Mouse (Mus musculus): Measurements from ENCODE around the gene Rabgef1. TPM values are rescaled to one million over a fixed set of nuclear protein-coding genes. Genes with fewer than 3 reads are reported as not detected.

Rabgef1 gene
- polyA plus RNA-seq, 1 experiment from 2014 or later = 25.7 TPM

Other genes with a start within 250 kb of the Rabgef1 start
- 16.2 and 19.1 TPM in 2 replicates for gene Vkorc1l1, start 229.8 kb upstream of the Rabgef1 start, polyA plus RNA-seq (2014; fragmentation: Nextera tagmentation; extraction: Ambion mirVana)
- 71.4 and 74.7 TPM in 2 replicates for gene Gusb, start 168.7 kb upstream of the Rabgef1 start, polyA plus RNA-seq (2014; fragmentation: Nextera tagmentation; extraction: Ambion mirVana)
- 35.1 TPM in 2 replicates for gene Asl, start 142.6 kb upstream of the Rabgef1 start, polyA plus RNA-seq (2014; fragmentation: Nextera tagmentation; extraction: Ambion mirVana)
- 20.0 and 24.2 TPM in 2 replicates for gene Crcp, start 142.5 kb upstream of the Rabgef1 start, polyA plus RNA-seq (2014; fragmentation: Nextera tagmentation; extraction: Ambion mirVana)
- 82.7 and 87.3 TPM in 2 replicates for gene Tpst1, start 98.5 kb upstream of the Rabgef1 start, polyA plus RNA-seq (2014; fragmentation: Nextera tagmentation; extraction: Ambion mirVana)
- gene Kctd7, start 26.9 kb upstream of the Rabgef1 start, polyA plus RNA-seq (2014; fragmentation: Nextera tagmentation; extraction: Ambion mirVana) = 5.0 and 5.1 TPM in 2 replicates
- gene Tmem248, start 45.3 kb downstream of the Rabgef1 start, polyA plus RNA-seq (2014; fragmentation: Nextera tagmentation; extraction: Ambion mirVana) = 33.7 and 36.7 TPM in 2 replicates
- gene Sbds, start 83.7 kb downstream of the Rabgef1 start, polyA plus RNA-seq (2014; fragmentation: Nextera tagmentation; extraction: Ambion mirVana) = 55.0 and 57.4 TPM in 2 replicates
- gene Tyw1, start 83.8 kb downstream of the Rabgef1 start, polyA plus RNA-seq (2014; fragmentation: Nextera tagmentation; extraction: Ambion mirVana) = 27.5 and 28.7 TPM in 2 replicates
- gene Caln1, start 197.7 kb downstream of the Rabgef1 start, polyA plus RNA-seq (2014; fragmentation: Nextera tagmentation; extraction: Ambion mirVana) = not detected in 2 replicates
- gene A330070K13Rik, start 212.8 kb downstream of the Rabgef1 start, polyA plus RNA-seq (2014; fragmentation: Nextera tagmentation; extraction: Ambion mirVana) = not detected in 2 replicates

All from stomach, embryonic 14.5 days (tissue).